Mouse (Mus musculus) fibroblast of lung, adult 2 months (primary cell): ENCODE measurements around the gene Tdrd7.

Experiments used
- DNase-seq: peaks from one replicate; pipeline ENCODE4 v3.0.0-alpha.2; 2011; ENCODE audit warnings: low read depth

Tdrd7 gene

DNA sequence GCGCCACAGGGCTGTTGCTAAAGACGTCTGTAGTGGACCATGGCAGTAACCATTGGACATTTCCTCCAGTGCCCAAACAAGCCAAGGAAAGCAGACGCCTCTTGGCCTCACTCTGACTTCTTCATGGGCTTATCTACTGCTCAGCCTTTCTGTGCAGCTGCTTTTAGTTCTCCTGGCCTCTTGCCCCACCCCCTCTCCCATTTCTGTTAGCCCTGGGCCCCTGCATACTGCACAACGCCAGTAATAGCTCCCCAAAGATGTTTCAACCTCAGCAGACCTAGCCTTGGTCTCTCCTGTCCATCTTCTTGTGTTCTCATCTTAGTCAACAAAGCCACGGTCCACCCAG is 77.3 kb downstream of the Tdrd7 start:
- DNase-seq: no peak

DNA sequence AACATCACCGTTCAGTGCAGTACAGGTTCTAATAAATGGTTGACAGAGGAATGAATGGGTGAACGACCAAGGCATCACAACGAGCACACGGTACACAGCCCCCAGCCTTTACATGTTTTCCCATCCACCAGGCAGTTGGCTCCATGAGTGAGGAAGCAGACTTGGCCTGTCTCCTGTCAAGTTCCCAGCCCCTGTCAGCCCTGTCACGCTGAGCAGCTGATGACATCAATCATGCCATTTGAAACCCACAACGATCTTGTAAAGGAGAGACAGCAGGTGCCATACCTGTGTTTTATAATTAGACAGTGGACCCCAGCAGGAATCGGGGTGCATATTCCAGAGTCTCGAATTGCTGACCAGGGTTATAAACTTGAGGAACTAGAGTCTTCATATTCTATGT is 78.2 kb downstream of the Tdrd7 start:
- no peak for DNase-seq

DNA sequence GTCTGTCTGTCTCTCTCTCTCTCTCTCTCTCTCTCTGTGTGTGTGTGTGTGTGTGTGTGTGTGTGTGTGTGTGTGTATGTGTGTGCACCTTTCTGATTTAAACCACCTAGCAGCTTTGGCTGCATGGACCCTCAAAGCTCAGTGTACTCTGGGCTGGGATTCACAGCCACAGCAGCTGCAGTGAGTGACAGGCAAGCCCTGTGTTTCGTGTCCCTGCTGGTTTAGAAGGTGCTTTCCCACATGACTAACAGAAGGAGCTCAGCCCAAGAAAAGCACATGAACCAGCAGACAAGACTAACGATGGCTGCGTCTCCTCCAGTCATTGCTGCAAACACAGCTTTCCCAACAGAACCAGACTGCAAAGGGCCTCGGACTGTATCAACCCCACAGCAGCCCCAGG is 82.8 kb downstream of the Tdrd7 start:
- DNase-seq: no peak

GRCm38 (mm10) chr4:46048418-46048817 is 83.3 kb downstream of the Tdrd7 start:
- no peak for DNase-seq

GRCm38 (mm10) chr4:46053323-46054107 is 88.4 kb downstream of the Tdrd7 start:
- DNase-seq: no peak

- no peak for DNase-seq
Observed at GRCm38 (mm10) chr4:46056163-46056562, 91.0 kb downstream of the Tdrd7 start.

DNA sequence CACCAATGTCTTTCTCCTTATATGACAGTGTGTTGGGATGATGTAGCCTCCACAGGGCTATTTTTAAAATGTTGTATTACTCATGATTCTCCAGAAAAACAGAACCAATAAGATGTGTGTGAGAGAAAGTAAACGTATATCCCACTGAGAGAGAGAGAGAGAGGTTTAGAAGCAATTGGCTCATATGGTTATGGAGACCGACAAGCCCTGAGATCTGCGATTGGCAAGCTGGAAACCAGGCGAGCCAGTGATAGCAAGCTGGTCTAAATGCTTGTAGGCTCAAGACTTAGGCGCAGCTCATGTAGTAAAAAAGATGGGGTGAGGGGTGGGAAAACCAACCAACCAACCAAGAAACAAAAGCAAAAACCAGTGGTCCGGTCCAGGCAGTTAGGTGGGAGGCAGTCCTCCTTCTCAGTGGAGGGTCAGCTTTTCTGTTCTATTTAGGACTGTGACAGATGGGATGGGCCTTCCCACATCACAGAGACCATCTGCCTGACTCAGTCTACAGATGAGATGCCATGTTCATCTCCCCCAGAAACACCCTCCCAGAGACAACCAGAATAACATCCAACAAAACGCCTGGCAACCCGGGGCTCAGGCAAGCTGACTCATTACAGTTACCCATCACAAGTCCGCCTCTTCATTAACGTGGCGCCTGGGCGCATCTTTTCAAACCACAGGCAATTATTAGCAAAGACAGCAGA is 96.3 kb downstream of the Tdrd7 start:
- no peak for DNase-seq

DNA sequence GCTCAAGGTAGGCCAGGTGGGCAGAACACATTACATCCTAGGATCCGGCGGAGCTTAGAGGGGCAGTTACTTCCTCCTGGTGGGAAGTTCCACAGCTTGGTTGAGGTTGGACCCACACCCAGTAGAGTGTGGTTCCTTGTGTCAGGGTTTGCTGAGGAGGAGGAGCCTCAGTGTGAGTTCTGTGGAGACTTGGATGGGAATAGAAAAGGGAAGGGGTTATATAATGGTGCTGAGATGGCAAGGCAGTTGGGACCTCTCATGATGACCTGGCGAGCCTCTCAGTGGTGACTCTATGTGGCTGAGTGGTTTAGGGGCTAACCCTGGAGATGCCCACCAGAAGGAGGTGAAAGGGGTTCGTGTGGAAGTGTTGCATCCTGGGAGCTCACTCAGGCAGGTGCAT is 98.7 kb downstream of the Tdrd7 start:
- no peak for DNase-seq

GRCm38 (mm10) chr4:46064263-46064662 is 99.1 kb downstream of the Tdrd7 start:
- no peak for DNase-seq

- DNase-seq: no peak
Observed at GRCm38 (mm10) chr4:46064961-46065360, 99.8 kb downstream of the Tdrd7 start.

DNA sequence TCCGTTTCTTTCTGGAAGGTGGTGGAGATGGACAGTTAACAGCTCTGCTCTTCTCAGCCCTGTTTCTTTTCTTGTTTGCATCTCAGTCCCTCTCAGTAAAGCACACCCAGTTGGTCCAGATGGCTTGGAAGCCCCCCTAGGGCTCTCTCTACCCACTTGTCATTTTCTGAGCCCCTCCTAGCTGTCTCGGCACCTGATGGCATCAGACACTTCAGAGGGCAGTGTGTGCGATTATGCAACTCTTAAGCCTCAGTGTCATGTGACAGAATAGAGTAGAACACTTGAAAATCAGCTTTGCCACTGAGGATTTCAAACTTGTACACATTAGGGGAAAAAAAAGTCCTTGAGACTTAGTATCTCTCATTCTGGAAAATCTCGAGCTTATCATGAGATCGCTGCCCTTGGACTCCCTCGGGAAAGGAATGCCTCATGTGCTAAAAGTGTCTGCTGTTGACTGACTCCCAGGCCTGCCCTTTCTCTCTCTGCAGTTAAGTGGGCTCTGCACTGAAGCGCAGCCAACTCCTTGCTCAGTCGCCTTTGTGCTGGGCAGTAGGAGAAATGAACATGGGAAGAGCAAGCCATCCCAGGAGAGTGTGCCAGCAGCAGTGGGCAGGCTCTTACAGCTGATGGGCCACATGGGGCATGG is 100.7 kb downstream of the Tdrd7 start:
- DNase-seq: no peak

DNA sequence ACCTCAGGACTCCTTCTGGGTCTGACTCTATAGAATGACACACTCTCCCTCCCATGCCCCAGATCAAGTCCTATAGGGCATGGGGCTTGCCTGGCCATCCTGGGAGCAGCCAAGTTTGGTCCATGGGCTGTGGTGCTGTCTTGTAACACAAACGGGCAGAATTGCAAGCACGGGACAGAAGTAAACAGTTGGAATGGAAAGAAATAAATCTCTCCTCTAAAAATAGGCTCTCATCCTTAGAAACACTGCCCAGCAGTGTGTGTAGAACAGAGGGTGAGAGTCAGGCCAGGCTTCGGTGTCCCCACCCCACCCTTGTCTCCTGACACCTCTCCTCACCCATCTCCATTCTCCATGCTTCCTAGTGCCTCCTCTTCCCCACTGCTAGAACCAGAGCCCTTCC is 102.9 kb downstream of the Tdrd7 start:
- DNase-seq: no peak

DNA sequence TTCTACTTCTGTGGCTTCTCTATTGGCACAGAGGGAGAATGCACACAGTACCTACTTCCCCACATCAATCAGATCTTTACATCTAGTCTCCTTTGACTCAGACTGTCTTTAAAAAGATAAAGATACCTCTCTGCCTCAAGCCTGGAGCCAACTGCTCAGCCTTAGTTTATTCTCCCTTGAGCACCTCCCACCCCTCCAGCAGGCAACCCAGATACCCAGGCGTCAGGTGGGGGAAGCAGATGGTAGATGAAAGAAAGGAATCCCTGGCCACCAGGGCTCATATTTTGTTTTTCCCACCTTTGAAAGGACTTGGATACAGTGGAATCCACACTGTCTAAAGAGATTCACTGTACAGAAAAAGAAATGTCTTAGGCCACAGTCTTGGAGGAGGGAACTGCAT is 103.4 kb downstream of the Tdrd7 start:
- DNase-seq: no peak

DNA sequence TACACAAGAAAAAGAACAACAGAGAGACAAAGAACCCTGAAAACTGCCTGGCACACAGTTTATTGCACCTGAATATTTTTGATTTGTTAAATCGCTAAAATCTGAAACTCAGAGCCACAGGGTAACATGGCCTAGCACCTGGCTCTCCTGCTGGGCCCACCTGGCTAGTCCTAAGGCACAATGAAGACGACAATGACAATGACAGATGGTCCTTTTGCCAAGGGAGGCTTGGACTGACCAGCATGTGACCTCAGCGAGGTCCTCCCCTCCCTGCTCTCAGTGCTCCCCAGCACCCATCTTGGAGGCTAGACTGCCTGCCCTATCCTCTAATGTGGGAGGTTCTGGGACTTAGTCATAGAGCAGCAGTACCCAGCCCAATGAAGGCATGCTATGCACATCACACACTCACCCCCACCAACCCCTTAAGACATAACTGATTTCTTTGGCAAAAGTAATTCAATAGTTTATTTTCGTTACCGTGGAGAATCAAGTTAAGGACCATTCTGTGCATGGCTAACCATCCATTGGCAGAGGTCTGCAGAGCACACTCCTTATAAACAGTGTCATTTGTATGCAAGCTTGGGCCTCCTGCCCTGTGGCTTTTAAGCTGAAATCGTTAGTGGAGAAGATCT is 104.8 kb downstream of the Tdrd7 start:
- DNase-seq: no peak

DNA sequence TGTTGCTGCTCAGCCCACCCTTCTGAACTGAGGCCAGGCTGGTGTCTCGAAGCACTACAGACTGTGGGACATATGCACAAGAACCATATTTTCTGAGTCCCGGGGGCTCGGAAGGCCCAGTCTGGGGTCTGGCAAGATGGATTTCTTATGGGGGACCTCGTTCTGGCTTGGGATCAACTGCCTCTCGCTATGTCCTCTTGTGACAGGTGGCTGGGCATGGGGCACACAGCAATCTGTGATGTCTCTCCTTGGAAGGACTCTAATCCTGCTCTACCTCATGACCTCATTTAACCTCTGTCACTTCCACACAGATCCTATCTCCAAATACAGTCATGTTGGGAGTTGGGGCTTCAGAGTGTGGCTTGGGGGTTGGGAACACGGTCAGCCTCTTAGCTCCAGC is 107.5 kb downstream of the Tdrd7 start:
- no peak for DNase-seq

DNA sequence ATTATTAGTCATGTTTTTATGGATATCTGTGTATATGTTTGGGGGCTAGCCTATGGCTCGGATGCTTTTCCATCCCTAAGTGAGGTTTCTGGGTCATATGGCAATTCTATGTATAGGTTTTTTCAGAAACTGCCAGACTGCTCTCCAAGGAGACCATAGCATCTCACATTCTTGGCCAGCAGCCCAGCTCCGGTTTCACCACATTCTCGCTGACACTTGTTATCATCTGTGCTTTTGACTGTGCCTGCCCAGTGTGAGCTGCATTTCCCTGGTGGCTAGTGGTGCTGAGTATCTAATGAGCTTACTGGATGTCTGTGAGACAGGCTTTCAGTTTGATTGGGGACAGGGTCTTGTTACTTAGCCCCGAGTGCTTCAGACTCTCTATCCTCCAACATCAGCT is 108.6 kb downstream of the Tdrd7 start:
- DNase-seq: no peak

DNA sequence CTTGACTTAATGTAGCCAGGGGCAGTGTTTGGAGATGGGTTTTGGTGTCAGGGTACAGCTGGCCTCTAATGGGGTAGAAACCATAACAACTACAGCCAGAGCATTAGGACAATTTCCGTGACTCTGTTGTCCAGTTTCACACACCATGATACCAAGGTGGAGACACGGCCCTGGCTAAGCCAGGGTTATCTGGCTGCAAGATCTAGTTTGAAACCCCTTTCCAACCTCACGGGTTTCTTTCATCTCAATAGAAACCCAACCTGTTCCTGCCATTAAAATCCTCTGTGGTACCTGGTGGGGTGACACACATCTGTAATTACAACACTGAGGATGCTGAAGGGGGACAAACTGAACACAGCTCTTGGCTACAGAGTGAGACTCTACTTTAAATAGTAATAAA is 110.5 kb downstream of the Tdrd7 start:
- no peak for DNase-seq

- DNase-seq: no peak
Observed at GRCm38 (mm10) chr4:46076892-46077291, 111.8 kb downstream of the Tdrd7 start.

DNA sequence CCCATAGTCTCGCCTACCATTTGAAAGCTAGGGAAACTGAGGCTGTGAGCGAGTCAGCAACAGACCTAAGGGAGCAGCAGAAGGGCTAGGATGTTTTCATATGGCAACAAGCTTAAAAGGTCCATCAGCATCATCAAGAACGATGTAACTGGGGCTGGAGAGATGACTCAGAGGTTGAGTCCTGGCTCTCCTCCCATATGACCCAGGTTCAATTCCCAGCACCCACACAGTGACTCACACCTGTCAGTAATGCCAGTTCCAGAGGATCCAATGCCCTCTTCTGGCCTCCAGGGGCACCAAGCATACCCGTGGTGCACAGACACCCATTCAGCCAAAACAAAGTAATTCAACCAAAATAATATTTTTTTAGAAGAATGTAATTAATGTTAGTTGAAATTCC is 115.1 kb downstream of the Tdrd7 start:
- no peak for DNase-seq

DNA sequence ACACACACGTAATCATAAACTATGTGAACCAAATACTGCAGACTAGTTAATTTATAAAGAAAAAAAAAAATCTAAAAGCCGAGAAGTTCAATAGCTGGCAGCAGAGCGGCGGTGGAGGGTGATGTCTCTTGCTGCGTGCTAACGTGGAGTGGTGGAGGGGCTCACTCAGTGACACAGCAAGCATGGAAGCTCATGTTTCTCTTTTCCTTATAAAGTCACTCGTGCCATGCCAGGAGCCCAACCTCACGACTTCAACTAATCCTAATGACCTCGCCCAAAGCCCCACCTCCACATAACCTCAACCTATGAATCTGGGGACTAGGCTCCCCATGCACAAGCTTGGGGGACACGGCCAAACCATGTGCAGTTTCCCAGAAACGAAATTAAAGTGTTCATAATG is 117.4 kb downstream of the Tdrd7 start:
- no peak for DNase-seq
